Mouse (Mus musculus) embryo, embryonic 10 days (tissue): ENCODE data around the gene Rras2.

ENCODE experiments used
- DNase-seq: peaks from one replicate; pipeline ENCODE4 v3.0.0-alpha.2; 2015; ENCODE audit warnings: low spot score

The Rras2 gene

GRCm38 (mm10) chr7:114117444-114117905 lies at the start of gene Rras2:
Rras2 (minus strand) TSS chr7:114117781.
- peak; percentile 90 for DNase-seq

DNA sequence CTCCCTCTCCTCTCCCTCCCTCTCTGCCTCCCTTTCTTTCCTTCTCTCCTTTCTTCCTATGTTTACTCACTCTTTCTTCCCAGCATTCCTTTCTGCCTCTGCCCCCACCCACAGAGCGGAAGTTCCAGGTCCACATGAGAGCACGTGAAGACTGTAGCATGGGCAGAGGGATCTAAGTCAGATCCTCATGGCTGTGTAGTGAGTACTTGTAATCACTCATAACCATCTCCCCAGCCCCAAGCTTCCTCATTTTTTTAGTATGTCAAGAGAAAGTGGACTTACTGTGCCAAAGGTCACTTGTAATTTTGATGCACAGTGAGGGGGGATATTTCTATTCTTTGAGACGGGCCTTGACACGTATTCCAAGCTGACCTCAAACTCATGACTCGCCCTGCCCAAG lies 45.4 kb upstream of the Rras2 start:
- DNase-seq: no peak

GRCm38 (mm10) chr7:114161101-114161500 lies 43.5 kb upstream of the Rras2 start:
- DNase-seq: no peak

- no peak for DNase-seq
These were observed 40.2 kb upstream of the Rras2 start for GRCm38 (mm10) chr7:114157716-114158278.

- DNase-seq: no peak
These were observed 38.8 kb upstream of the Rras2 start for GRCm38 (mm10) chr7:114156364-114156763.

- DNase-seq: peak; percentile 18
These were observed 37.7 kb upstream of the Rras2 start for GRCm38 (mm10) chr7:114155053-114155865.

GRCm38 (mm10) chr7:114151036-114151780 lies 33.6 kb upstream of the Rras2 start:
- peak; percentile 52 for DNase-seq

- DNase-seq: no peak
These were observed 32.0 kb upstream of the Rras2 start for GRCm38 (mm10) chr7:114149564-114149963.

- DNase-seq: no peak
These were observed 31.6 kb upstream of the Rras2 start for GRCm38 (mm10) chr7:114149135-114149534.

DNA sequence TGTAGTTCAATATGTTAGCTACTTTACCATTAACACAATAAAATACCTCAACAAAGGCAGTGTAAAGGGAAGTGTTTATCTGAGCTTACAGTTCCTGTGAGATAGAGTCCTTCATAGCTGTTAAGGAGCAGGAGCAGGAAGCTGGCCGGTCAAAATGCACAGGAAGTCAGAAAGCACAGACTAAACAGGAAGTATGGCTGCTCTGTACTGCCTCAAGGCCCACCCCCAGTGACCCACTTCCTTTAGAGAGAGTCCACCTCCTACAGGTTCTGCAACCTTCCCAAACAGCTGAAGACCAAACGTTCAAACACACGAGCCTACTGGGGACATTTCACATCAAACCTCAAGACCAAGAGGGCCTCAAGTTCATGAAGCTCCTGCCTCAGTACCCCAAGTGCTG lies 28.3 kb upstream of the Rras2 start:
- no peak for DNase-seq

DNA sequence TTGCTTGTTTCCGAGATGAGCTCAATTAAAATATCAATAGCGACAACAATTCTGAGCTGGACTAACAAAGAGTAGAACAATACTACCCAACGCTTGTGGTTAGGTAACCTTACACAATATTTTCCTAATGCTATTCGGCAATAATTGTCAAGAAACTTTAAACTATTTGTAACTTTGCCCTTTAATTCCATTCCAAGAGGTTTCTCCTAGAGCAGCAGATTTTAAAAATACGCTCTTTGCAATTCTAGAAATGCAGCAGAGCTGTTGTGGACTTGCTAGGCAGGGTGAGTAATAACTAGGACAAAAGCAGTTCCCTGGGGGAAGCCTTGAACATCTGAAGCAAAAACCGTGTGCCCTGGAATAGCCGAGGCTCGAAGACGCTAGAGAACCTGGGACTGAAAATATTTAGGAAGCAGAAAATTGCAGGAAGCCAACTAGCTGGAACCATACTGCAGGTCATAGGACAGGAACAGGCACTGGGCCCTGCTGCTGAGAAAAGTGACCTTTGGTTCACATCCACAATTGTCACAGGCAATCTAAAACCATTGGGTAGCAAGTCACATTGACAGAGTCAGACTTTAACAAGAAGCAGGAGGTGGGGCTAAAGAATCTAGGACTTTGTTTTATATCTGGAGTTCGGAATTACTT lies 24.7 kb upstream of the Rras2 start:
- no peak for DNase-seq

DNA sequence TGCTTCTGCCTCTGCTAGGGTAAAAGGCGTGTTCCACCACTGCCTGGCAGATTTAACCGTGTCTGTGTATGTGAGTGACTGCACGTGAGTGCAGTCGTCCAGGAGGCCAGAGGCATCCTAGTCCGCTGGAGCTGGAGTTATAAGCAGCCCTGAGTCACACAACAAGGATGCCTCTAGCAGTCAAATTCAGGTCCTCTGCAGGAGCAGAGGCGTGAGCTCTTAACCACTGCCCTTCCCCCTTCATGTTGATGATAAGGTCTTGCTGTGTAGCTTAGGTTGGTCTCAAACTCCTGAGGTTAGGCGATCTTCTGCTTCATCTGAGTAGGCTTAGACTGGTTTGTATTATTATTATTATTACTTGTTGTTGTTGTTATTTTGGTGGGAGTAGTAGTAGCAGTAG lies 22.4 kb upstream of the Rras2 start:
- DNase-seq: no peak

DNA sequence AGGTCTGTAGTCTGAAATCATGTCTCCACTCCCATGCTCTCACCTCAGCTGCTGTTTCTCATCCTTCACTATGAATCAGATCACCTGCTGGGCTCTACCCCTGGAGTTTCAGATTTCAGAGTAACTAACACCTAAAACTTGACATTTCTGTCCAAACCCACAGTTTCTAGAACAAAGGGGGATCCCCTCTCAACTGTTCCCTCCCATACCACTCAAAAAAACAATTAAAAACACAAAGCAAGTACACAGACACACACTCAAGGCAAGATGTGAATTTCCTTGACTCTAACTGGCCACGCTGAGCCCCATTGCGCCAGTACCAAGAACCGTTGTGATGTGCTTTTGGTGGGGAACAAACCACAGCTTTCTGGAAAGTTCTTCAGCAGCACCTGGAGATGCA lies 21.8 kb upstream of the Rras2 start:
- no peak for DNase-seq

DNA sequence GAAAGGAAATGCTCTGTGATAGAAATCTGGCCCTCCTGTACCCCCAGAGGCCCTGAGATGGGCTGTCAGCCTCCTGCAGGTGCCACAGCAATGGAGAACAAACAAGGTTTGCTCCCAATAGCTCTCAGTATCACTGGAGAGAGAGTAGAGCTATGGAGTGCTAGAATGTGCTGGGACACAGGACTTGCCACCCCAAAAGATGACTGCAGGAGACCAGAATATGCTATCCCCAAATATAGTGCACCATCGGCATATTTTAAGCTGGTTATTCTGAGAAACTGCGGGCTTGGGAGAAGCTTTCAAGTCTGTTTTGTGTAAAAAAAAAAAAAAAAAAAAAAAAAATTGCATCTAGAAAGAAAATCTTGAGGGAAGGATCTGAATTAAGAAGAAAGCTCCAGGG lies 20.7 kb upstream of the Rras2 start:
- no peak for DNase-seq

DNA sequence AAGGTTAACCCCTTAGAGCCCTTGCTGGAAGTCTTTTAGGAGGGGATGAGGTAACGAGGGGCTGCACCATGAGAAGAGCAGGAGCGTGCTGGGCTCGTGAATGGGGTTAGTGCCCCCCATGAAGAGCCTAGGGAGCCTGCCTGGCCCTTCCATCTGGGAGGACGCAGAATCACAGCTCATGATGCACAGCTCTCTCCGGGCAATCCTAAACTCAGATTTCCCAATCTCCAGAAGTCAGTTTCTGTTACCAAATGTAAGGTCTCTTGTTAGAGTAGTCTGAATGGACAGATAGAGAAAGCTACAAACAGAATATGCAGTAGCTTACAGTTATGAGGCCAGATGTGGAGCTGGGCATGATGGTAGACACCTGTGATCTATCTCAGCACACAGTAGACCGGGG lies 17.6 kb upstream of the Rras2 start:
- DNase-seq: no peak

- no peak for DNase-seq
These were observed 16.4 kb upstream of the Rras2 start for GRCm38 (mm10) chr7:114133957-114134356.

DNA sequence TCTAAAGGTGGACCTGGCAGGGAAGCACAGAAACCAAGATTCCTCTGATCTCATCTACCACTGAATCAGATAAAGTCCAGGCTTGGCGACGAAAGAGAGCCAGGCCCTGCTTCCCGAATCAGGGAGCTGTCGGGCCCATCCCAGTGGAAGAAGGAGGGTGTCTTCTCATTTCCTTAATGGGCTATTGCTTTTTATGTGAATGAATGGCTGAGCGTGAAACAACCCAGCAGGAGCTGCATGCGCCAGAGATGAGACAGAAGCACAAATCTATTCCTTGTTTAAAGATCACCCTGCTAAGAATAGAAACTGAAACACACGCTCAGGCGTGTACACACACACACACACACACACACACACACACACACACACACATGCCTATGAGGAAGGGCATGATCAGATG lies 14.7 kb upstream of the Rras2 start:
- DNase-seq: no peak

DNA sequence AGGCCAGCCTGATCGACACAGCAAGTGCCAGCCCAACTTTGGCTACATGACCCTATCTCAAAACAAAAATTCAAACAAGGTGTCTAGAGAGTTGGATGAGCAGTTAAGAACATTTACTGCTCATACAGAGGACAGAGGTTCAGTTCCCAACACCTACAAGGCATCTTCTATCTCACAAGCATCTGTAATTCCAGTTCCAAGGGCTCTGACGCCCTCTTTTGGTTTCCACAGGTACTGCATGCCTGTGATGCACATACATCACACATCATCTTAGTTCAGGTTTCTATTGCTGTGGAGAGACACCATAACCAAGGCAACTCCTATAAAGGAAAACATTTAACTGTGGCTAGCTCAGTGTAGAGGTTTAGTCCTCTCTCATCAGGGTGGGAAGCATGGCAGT lies 11.7 kb upstream of the Rras2 start:
- no peak for DNase-seq

GRCm38 (mm10) chr7:114118180-114118579 lies 599 bp upstream of the Rras2 start:
- no peak for DNase-seq

- DNase-seq: peak; percentile 73
These were observed 750 bp downstream of the Rras2 start for GRCm38 (mm10) chr7:114116711-114117351.

DNA sequence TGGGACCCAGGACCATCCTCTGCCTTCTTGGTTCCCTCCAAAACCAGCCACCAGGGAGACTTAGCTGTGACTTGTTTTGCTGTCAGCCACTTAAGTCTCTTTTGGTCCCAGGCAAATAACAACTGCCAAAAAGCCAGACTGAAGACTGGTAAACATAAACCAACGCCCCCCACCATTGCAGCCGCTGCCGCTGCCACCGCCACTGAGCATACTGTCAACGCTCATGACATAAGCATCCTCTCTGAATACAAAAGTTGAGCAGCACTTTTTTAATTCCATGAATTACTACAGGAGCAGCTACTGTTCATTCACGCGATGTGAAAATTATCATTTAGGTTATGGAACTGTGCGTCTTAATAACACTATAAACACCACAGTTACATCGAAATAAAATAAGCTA lies 1.6 kb downstream of the Rras2 start:
- no peak for DNase-seq

DNA sequence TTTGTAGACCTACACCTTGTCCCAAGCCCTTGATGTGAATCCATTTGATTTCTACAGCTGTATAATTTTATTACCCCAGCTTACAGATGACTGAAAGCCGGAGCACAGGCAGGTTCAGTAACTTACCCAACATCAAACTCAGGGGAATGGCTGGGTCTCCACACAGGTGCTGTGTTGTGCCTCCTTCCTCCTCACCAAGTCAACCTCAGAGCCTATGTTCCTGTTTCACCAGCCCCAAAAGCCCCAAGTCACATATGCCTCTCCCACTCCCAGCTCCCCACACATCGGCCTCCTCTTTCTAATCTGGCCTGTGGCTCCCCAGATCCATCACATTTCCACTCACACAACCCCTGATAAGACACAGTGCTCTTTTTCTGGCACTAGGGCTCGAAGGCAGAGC lies 2.6 kb downstream of the Rras2 start:
- no peak for DNase-seq
